Mouse (Mus musculus) heart, embryonic 13.5 days (tissue): ENCODE data around the gene Fbxl17. TPM values are rescaled to one million over a fixed set of nuclear protein-coding genes. Genes with fewer than 3 reads are reported as not detected.

Experiments used
- ATAC-seq: fragments of 200-750 bp; cut with Nextera tagmentation; 2 replicates; pipeline ENCODE4 v1.8.0; 2017; ENCODE audit warnings: moderate TSS enrichment; ENCODE audit not compliant: insufficient number of reproducible peaks, low FRiP score, low TSS enrichment; ENCODE audit errors: extremely low read depth
- H3K27ac ChIP-seq: fragments of 300-500 bp; sonication (generic); replicated peaks from 2 replicates; pipeline ENCODE4 v1.5.1; 2015; ENCODE audit warnings: moderate library complexity, mild to moderate bottlenecking, inconsistent platforms
- H3K27me3 ChIP-seq: fragments of 300-500 bp; sonication (generic); replicated peaks from 2 replicates; pipeline ENCODE4 v1.6.1; 2015; ENCODE audit warnings: mild to moderate bottlenecking, inconsistent platforms
- H3K36me3 ChIP-seq: fragments of 300-500 bp; sonication (generic); 2 replicates; pipeline ENCODE4 v1.6.1; 2015; ENCODE audit warnings: mild to moderate bottlenecking, inconsistent platforms
- H3K4me1 ChIP-seq: fragments of 300-500 bp; sonication (generic); 2 replicates; pipeline ENCODE4 v1.6.1; 2015; ENCODE audit warnings: inconsistent platforms
- H3K4me2 ChIP-seq: fragments of 300-500 bp; sonication (generic); 2 replicates; pipeline ENCODE4 v1.6.1; 2015; ENCODE audit warnings: inconsistent platforms, mild to moderate bottlenecking, moderate library complexity
- H3K4me3 ChIP-seq: fragments of 300-500 bp; sonication (generic); 2 replicates; pipeline ENCODE4 v1.5.1; 2015; ENCODE audit warnings: moderate library complexity, mild to moderate bottlenecking, inconsistent platforms
- H3K9ac ChIP-seq: fragments of 300-500 bp; sonication (generic); 2 replicates; pipeline ENCODE4 v1.6.1; 2015; ENCODE audit warnings: inconsistent platforms, mild to moderate bottlenecking, moderate library complexity
- H3K9me3 ChIP-seq: fragments of 300-500 bp; sonication (generic); 2 replicates; pipeline ENCODE4 v1.6.1; 2016; ENCODE audit warnings: inconsistent platforms
- WGBS: fragments of 180-500 bp; shearing (Covaris S2); methylation state at CpG from one replicate; pipeline ENCODE4 v1.1.7; 2015; ENCODE audit warnings: mixed read lengths; 5-methylcytosine and 5-hydroxymethylcytosine counted together
- polyA plus RNA-seq: library from polyadenylated mRNA; unstranded; fragments of >200 nt; fragmentation: Nextera tagmentation; extraction: Ambion mirVana; gene quantifications from 2 replicates; pipeline ENCODE4 v1.2.1, GENCODE M21; 2015

The Fbxl17 gene
- polyA plus RNA-seq, 1 experiment from 2014 or later: 6.3 TPM

DNA sequence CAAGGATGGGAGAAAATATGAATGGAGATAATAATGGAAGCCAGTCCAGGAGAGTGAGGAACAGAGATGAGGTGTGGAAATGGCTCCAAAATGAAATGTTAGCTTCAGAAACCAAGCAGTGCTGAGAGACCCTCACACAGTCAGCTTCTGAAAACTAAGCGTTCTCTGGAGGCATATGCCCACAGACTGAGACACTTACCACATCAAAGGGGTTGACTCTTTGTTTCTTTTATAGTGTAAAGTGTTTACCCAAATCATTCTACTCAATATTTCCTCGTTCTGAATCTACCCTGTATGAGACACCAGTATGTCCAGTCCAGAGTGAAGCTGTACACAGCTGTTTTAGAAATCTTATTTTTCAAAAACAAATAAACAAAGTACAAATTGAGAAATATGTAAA is 204.3 kb downstream of the Fbxl17 start:
- H3K36me3 ChIP-seq: no peaks in the 10 kb centered on the region
- no peak overlapping the region for H3K4me3 ChIP-seq
- ATAC-seq: no peak
- H3K4me1 ChIP-seq: peaks cover 9% of the 10 kb centered on the region; the same call in 1 of the 2 replicates
- WGBS: 53% methylated on average over 2 of the region's 2 CpGs
- H3K9me3 ChIP-seq: peaks cover 3% of the 10 kb centered on the region; the same call in 1 of the 2 replicates
- H3K27ac ChIP-seq: no peak overlapping the region
- no peaks in the 10 kb centered on the region for H3K27me3 ChIP-seq
- H3K4me2 ChIP-seq: no peak overlapping the region
- H3K9ac ChIP-seq: no peak overlapping the region

- no peaks in the 10 kb centered on the region for H3K27me3 ChIP-seq
- H3K4me3 ChIP-seq: no peak overlapping the region
- H3K9ac ChIP-seq: no peak overlapping the region
- H3K36me3 ChIP-seq: no peaks in the 10 kb centered on the region
- peaks cover 3% of the 10 kb centered on the region; the same call in 1 of the 2 replicates for H3K9me3 ChIP-seq
- no peak overlapping the region for H3K4me2 ChIP-seq
- H3K27ac ChIP-seq: no peak overlapping the region
- WGBS: 77% methylated on average over 3 of the region's 3 CpGs
- no peak for ATAC-seq
- peaks cover 13% of the 10 kb centered on the region; the same call in 1 of the 2 replicates for H3K4me1 ChIP-seq
Measured at GRCm38 (mm10) chr17:63294961-63295360, 204.9 kb downstream of the Fbxl17 start.

DNA sequence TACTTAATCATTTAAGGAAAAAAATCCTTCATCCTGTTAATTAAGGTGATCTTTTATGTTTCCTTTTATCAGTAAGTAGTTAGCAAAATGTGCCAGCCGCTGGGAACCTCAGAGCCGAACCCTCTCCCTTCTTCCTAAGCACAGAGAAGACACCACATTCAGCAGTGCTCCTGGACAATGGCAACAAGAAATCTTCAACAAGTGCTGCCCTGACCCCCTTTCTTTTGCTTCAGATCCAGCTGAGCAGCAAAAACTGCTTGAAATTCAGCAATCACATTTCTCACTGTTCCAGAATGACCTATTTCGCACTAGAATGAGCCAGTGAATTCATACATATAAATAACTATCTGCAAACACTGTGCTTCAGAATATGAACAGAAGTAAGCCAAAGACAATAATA is 205.8 kb downstream of the Fbxl17 start:
- Histone ChIP-seq H3K4me1 (peaks cover 22% of the 10 kb centered on the region), H3K9me3 (peaks cover 3% of the 10 kb centered on the region; the same call in 1 of the 2 replicates), H3K4me2 (no peak overlapping the region), H3K36me3 (no peaks in the 10 kb centered on the region), H3K9ac (no peak overlapping the region), H3K4me3 (no peak overlapping the region), H3K27ac (no peak overlapping the region), H3K27me3 (no peaks in the 10 kb centered on the region)
- WGBS: 81% methylated on average over 3 of the region's 3 CpGs
- ATAC-seq: no peak

GRCm38 (mm10) chr17:63289317-63289913 is 210.4 kb downstream of the Fbxl17 start:
- Histone ChIP-seq H3K27ac (peak overlapping the region; percentile 40; the same call in 1 of the 2 replicates), H3K4me2 (no peak overlapping the region), H3K27me3 (no peaks in the 10 kb centered on the region), H3K9ac (no peak overlapping the region), H3K4me3 (no peak overlapping the region), H3K9me3 (no peaks in the 10 kb centered on the region), H3K36me3 (no peaks in the 10 kb centered on the region), H3K4me1 (peaks cover 34% of the 10 kb centered on the region)
- WGBS: 45% methylated on average over 1 of the region's 1 CpGs
- no peak for ATAC-seq

- H3K4me1 ChIP-seq: peaks cover 34% of the 10 kb centered on the region
- H3K27me3 ChIP-seq: no peaks in the 10 kb centered on the region
- no peak for ATAC-seq
- WGBS: 90% methylated on average over 4 of the region's 4 CpGs
- H3K9ac ChIP-seq: no peak overlapping the region
- H3K36me3 ChIP-seq: no peaks in the 10 kb centered on the region
- H3K4me3 ChIP-seq: no peak overlapping the region
- H3K4me2 ChIP-seq: no peak overlapping the region
- no peak overlapping the region for H3K27ac ChIP-seq
- no peaks in the 10 kb centered on the region for H3K9me3 ChIP-seq
Measured at GRCm38 (mm10) chr17:63288850-63289249, 211.0 kb downstream of the Fbxl17 start.

DNA sequence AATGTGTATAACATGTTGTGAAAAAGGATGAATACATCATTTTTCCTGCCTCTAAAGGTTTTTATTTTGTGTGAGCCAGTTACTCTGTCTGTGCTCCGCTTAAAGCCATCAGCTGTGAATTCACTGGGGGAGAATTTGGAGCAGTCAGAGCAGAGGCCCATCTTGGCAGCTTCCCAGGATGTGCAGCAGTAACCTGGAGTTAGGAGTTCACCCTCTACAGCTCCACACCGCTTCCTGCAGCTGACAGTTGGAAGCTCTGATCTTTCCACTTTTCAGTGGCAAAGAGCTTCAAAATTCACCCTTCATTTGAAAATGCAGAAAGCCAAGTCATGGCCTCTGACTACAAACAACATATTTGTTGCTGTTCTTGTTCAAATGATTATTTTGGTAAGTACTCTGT is 212.4 kb downstream of the Fbxl17 start:
- H3K4me3 ChIP-seq: no peak overlapping the region
- H3K4me1 ChIP-seq: peaks cover 41% of the 10 kb centered on the region
- peak overlapping the region; percentile 26; the same call in 1 of the 2 replicates for H3K27ac ChIP-seq
- no peak overlapping the region for H3K9ac ChIP-seq
- H3K9me3 ChIP-seq: no peaks in the 10 kb centered on the region
- no peak for ATAC-seq
- H3K36me3 ChIP-seq: no peaks in the 10 kb centered on the region
- 13% methylated on average over 2 of the region's 2 CpGs for WGBS
- H3K27me3 ChIP-seq: no peaks in the 10 kb centered on the region
- H3K4me2 ChIP-seq: no peak overlapping the region

GRCm38 (mm10) chr17:63285265-63285939 is 214.4 kb downstream of the Fbxl17 start:
- Histone ChIP-seq H3K27ac (no peak overlapping the region), H3K9me3 (no peaks in the 10 kb centered on the region)

DNA sequence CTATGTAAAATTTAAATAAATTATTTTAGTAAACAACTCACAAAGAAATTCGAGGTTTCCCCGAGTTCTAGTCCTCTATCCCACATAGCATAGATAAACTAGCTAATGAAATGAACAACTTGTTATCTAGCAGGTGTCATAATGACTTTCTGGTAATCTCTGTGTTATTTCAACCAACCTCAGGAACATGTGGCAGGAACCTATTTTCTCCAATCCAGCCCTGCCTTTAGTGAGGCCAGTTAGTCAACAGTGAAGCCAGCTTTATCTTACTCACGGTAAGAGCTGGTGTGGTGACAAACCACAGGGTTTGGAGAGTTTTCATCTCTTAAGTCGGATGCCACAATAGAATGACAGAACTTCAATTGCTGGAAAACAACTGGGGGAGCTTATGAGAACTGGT is 215.7 kb downstream of the Fbxl17 start:
- Histone ChIP-seq H3K36me3 (no peaks in the 10 kb centered on the region), H3K4me2 (no peak overlapping the region), H3K27me3 (no peaks in the 10 kb centered on the region), H3K9me3 (no peaks in the 10 kb centered on the region), H3K27ac (no peak overlapping the region), H3K4me3 (no peak overlapping the region), H3K4me1 (peaks cover 27% of the 10 kb centered on the region), H3K9ac (no peak overlapping the region)
- 46% methylated on average over 4 of the region's 4 CpGs for WGBS
- ATAC-seq: no peak

More at GRCm38 (mm10) chr17:63285265-63285939, 214.4 kb downstream of the Fbxl17 start:
- Histone ChIP-seq H3K27me3 (no peaks in the 10 kb centered on the region), H3K36me3 (no peaks in the 10 kb centered on the region), H3K9ac (no peak overlapping the region), H3K4me2 (no peak overlapping the region), H3K4me3 (no peak overlapping the region), H3K4me1 (peaks cover 37% of the 10 kb centered on the region)
- 85% methylated on average over 11 of the region's 11 CpGs for WGBS
- ATAC-seq: no peak

DNA sequence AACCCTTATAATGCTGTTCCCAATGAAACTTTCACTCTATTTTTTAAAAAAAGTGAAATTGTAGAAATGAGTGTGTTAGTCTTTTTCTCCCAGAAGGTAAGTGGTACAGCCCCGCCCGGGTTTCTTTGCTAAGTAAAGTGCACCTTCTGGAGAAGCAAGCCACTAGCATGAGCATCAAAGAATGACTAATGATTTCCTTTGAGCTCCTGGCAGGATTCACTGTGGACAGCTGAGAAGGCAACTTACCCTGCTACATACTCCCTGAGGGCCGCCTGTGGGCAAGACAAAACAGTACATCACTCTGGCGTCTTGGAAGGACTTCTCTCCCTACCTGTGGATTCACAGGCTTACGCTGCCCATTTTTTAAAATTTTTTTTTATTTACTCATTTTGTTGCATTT is 217.8 kb downstream of the Fbxl17 start:
- H3K9ac ChIP-seq: no peak overlapping the region
- no peak overlapping the region for H3K4me3 ChIP-seq
- H3K4me2 ChIP-seq: no peak overlapping the region
- ATAC-seq: no peak
- no peaks in the 10 kb centered on the region for H3K9me3 ChIP-seq
- H3K36me3 ChIP-seq: no peaks in the 10 kb centered on the region
- peaks cover 13% of the 10 kb centered on the region for H3K4me1 ChIP-seq
- no peak overlapping the region for H3K27ac ChIP-seq
- no peaks in the 10 kb centered on the region for H3K27me3 ChIP-seq
- 82% methylated on average over 5 of the region's 5 CpGs for WGBS

DNA sequence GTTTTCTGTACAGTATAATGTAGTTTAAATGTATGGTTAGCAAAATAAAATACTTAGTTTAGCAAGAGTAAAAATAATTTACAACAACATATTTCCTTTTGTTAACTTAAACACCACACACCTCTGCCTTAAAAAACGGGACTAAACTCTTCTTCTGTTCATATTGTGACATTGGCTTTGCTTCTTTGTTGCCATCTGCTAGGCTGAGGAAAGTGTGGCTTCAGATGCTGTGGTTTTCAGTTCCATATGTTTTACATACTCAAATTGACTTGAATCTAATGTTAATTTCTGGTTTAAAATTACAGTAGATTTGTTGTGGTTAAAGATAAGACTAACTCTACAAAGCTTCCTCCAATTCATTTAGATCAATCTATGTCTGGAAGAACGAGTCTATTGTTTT is 218.8 kb downstream of the Fbxl17 start:
- H3K27me3 ChIP-seq: no peaks in the 10 kb centered on the region
- H3K9ac ChIP-seq: no peak overlapping the region
- H3K27ac ChIP-seq: no peak overlapping the region
- no peak overlapping the region for H3K4me2 ChIP-seq
- H3K4me3 ChIP-seq: no peak overlapping the region
- no peaks in the 10 kb centered on the region for H3K9me3 ChIP-seq
- H3K36me3 ChIP-seq: no peaks in the 10 kb centered on the region
- ATAC-seq: no peak
- WGBS: 65% methylated on average over 2 of the region's 2 CpGs
- H3K4me1 ChIP-seq: peaks cover 9% of the 10 kb centered on the region

DNA sequence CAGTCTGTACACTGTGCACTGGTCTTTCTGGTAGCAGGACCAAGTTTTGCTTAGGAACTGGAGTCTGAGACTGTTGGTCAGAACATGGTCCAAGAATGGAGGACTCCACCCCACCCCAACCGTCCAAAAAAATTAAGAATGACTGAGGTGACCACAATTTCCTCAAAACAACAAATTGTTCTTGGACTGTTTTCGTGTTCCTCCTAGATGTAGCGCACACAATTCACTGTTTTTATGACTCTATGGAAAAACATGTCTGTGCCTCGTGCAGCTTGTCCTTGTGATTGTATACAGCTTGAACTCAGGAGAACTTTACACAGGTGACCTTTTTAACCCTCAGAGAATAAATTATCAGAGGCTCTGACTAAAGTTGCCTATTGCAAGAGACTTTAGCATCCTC is 220.7 kb downstream of the Fbxl17 start:
- 64% methylated on average over 4 of the region's 4 CpGs for WGBS
- Histone ChIP-seq H3K36me3 (no peaks in the 10 kb centered on the region), H3K9me3 (no peaks in the 10 kb centered on the region), H3K9ac (no peak overlapping the region), H3K27me3 (no peaks in the 10 kb centered on the region), H3K4me3 (no peak overlapping the region), H3K4me1 (peaks cover 9% of the 10 kb centered on the region), H3K4me2 (no peak overlapping the region), H3K27ac (no peak overlapping the region)
- no peak for ATAC-seq

- Histone ChIP-seq H3K27me3 (no peaks in the 10 kb centered on the region), H3K27ac (no peak overlapping the region), H3K36me3 (no peaks in the 10 kb centered on the region), H3K9ac (no peak overlapping the region), H3K4me3 (no peak overlapping the region), H3K9me3 (no peaks in the 10 kb centered on the region), H3K4me1 (peaks cover 10% of the 10 kb centered on the region), H3K4me2 (no peak overlapping the region)
- no peak for ATAC-seq
- WGBS: 85% methylated on average over 2 of the region's 2 CpGs
Measured at GRCm38 (mm10) chr17:63273353-63273752, 226.5 kb downstream of the Fbxl17 start.
